Mouse (Mus musculus) T-cell, adult 2 months (primary cell): Measurements from ENCODE around the gene Grb10.

Source experiments
- DNase-seq: peaks from one replicate; pipeline ENCODE4 v3.0.0; 2022; ENCODE audit warnings: low spot score

The Grb10 gene

GRCm38 (mm10) chr11:12034371-12034770 lies 4.1 kb downstream of the Grb10 start:
- no peak for DNase-seq

GRCm38 (mm10) chr11:12032831-12033230 lies 5.7 kb downstream of the Grb10 start:
- no peak for DNase-seq

GRCm38 (mm10) chr11:12026638-12027037 lies 11.8 kb downstream of the Grb10 start:
- no peak for DNase-seq

- DNase-seq, result no peak
These were observed 12.5 kb downstream of the Grb10 start for GRCm38 (mm10) chr11:12025756-12026593.

GRCm38 (mm10) chr11:12025392-12025755 lies 13.1 kb downstream of the Grb10 start:
- DNase-seq, result no peak

GRCm38 (mm10) chr11:12023051-12023450 lies 15.4 kb downstream of the Grb10 start:
- no peak for DNase-seq

GRCm38 (mm10) chr11:12019651-12020050 lies 18.8 kb downstream of the Grb10 start:
- DNase-seq, result no peak

GRCm38 (mm10) chr11:12018604-12019003 lies 19.9 kb downstream of the Grb10 start:
- DNase-seq, result no peak

- no peak for DNase-seq
These were observed 28.4 kb downstream of the Grb10 start for GRCm38 (mm10) chr11:12010084-12010483.

- DNase-seq, result no peak
These were observed 38.1 kb downstream of the Grb10 start for GRCm38 (mm10) chr11:12000293-12000910.

- no peak for DNase-seq
These were observed 39.6 kb downstream of the Grb10 start for GRCm38 (mm10) chr11:11998881-11999280.

GRCm38 (mm10) chr11:11997045-11997444 lies 41.4 kb downstream of the Grb10 start:
- no peak for DNase-seq

- DNase-seq, result no peak
These were observed 43.1 kb downstream of the Grb10 start for GRCm38 (mm10) chr11:11995371-11995770.

GRCm38 (mm10) chr11:11993807-11994206 lies 44.7 kb downstream of the Grb10 start:
- DNase-seq, result no peak

GRCm38 (mm10) chr11:11993183-11993582 lies 45.3 kb downstream of the Grb10 start:
- DNase-seq, result no peak

GRCm38 (mm10) chr11:11989850-11990249 lies 48.6 kb downstream of the Grb10 start:
- no peak for DNase-seq

GRCm38 (mm10) chr11:11987233-11987632 lies 51.2 kb downstream of the Grb10 start:
- DNase-seq, result no peak

GRCm38 (mm10) chr11:11978611-11979197 lies 59.8 kb downstream of the Grb10 start:
- no peak for DNase-seq

GRCm38 (mm10) chr11:11974591-11975255 lies 63.8 kb downstream of the Grb10 start:
- peak; percentile 45 for DNase-seq

- DNase-seq, result peak; percentile 61
These were observed 65.0 kb downstream of the Grb10 start for GRCm38 (mm10) chr11:11973366-11974014.

GRCm38 (mm10) chr11:11972401-11973110 lies 65.9 kb downstream of the Grb10 start:
- DNase-seq, result no peak
